Mouse (Mus musculus) large intestine, adult 2 months (tissue): Measurements from ENCODE around the gene Ahdc1. TPM values are rescaled to one million over a fixed set of nuclear protein-coding genes. Genes with fewer than 3 reads are reported as not detected.

Source experiments
- DNase-seq: peaks from one replicate; pipeline ENCODE4 v3.0.0-alpha.2; 2012; ENCODE audit warnings: low read depth, low spot score
- WGBS: fragments of 180-500 bp; shearing (Covaris S2); methylation state at CpG from one replicate; pipeline ENCODE4 v1.1.7; 2018; 5-methylcytosine and 5-hydroxymethylcytosine counted together
- polyA plus RNA-seq: library from polyadenylated mRNA; depleted of rRNA; stranded (reverse); fragments of >200 nt; gene quantifications from 2 replicates; pipeline ENCODE4 v1.2.3, GENCODE M21; 2012

Gene Ahdc1
- polyA plus RNA-seq, 1 experiment: 9.5 TPM

DNA sequence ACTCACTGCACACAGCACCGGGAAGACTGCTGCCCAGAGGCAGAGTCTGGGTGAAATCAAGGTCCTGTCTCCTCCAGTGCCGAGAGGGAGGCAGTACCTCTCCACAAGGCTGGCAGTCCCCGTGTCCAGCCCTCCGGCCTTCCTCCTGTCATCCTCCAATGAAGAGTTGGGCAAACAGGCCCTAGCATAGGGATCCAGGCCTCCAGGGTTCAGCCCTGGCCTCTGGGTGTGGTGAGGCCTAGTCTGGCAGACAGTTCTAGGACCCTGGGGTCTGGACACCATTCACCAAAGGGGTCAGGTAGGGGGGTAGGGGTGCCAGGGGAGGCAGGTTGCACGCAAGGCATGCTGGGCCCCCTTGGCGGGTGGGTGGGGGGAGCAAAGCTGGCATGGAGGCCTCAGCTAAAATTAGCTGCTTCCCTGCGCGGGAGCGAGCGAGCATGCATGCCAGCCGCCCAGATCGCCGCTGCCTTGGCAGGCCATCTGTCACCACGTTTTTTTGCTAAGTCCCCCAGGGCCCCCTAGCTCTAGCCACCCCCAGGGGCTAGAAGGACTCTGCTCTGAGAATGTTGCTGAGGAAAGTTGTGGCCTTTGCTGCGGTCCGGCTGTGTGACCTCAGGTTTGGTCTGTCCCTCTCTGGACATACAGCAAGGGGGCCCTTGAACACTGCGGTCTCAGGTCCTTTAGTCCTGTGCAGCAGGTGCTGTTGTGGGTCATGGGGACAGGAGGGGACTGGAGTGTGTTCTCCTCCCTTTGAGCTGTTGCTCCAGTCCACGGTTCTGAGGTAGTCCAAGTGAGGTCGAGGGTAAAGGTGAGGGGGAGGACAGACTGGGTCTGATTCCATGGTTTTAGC lies 38.2 kb downstream of the Ahdc1 start:
- 69% methylated on average over 19 of the region's 19 CpGs for WGBS
- DNase-seq: no peak

DNA sequence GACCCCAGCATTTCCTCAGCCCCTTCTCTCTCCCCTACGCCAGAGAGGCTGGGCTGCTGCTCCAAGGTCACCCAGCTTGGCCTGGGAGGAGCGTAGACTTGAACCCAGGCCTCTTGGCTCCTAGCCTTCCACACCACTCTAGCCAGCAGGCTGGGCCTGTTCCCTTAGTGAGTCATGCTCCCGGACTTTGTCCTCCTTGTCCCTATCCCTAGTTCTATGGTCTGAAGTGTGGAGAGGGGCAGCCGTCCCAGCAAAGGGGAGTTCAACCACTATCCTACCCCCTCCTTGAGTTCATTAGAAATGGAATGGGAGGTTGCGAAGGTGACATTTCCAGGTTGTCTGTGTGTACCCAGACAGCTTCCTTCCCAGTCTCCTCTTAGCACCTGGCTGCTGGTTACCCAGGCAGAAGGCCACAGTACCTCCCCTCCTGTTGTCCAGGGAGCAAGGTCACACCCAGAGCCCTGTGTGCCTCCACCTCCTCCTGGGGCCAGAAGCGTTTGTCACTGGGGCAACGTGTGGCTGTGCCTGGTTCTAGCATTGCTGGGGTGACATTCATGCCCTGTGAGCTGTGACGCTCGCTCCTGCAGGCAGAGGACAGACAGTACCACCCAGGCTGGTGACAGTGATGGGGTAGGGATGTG lies 39.3 kb downstream of the Ahdc1 start:
- peak; percentile 56 for DNase-seq
- WGBS: 41% methylated on average over 9 of the region's 9 CpGs

DNA sequence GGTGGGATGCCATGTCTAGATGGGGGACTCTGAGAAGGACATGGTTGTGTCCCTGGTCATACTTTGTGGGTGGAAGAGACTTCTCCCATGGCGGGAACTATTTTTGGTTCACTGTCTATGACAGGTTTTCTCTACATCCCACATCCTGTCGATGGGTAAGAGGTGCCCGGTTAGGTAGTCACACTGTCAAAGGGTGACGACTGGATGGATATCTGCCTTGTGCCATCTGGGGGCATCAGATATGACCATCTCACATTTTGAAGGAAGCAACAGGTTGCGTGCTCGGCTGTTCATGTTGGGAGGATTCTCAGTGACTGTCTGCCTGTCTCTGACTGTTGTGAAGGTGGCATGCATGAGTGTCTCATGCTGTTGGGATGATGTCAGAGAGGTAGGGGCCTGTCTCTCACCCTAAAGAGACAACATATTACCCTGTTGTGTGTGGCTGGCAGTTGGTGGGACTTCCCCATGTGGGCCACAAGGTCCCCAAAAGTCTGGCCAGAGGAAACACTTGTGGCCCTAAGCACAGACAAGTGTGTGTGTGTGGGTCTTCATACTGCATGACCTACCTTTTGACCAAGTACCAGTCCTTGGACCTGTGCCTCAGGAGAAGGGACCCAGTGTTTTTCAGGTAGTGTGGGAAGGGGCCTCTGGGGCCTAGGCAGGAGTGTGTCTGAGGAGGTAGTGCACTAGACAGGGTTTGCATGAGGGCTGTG lies 39.9 kb downstream of the Ahdc1 start:
- 87% methylated on average over 6 of the region's 6 CpGs for WGBS
- DNase-seq: no peak

DNA sequence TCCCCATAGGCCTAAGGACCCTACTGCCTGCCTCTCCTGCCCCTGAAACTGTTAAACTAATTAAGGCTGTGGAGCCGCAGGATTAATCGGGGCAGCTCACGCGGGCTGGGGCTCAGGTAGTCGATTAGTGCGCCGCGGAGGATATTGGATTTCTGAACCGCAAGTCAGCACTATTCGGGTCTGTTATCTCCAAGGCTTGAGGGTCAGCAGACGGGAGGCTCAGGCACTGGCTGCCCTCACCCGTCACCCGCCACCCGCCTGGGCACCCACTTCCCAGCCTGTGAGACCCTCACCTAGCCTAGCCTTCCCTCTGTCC lies 40.4 kb downstream of the Ahdc1 start:
- WGBS: 82% methylated on average over 14 of the region's 14 CpGs
- DNase-seq: no peak

DNA sequence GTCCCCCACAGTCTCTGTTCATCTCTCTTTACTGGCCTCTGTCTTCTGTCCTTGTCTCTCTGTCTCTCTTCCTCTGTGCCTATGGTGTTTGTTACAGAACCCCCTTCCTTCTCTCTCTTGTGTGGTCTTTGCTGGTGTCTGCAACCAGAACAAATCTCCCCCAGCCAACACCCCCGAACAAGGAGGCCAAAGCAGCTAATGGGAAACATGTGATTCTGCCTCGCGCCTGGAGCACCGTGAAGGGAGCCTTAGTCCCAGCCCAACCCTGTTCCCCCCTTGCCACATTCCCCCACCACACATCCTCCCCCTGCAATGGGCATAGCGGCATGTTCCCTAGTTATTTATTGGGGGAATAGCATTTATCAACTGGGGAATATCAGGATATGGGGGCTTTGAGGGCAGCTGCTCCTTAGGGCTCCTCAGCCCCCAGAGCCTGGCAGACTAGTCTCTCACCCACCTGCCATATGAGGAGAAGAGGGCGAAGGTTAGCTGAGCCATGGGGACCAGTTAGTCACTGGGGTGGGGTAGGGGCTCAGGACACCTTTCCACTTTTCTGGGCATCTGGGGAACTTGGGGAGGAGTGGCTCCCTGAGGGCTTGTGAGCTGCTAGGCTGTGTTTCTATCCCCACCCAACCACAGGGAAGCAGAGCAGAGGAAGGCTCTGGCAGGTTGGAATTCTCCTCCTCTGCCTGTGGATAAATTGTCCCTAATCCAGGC lies 41.1 kb downstream of the Ahdc1 start:
- 57% methylated on average over 6 of the region's 6 CpGs for WGBS

DNA sequence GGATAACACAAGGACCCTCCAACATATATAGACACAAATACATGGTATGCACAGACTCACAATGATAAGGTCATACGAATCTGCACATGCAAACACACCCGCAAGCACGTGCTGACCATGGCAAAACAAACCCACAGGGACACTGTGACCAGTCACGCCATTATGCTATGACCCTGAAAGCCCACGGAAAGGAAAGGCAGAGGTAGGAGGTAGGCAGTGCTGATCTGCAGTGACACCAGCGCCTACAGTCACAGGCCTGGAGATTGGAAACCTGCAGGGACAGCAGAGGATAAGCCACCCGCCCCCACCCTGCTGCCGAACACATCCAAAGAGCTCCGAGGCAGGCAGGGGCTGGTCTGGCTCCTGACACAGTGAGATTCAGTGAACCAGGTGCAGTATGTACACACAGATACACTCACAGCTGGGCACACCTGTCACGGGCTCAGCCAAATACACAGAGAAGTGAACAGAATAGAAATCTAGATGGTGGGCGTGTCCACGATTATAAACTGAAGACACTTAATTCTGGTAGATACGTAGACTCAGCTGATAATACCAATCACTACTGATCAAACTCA lies 42.0 kb downstream of the Ahdc1 start:
- no peak for DNase-seq
- 38% methylated on average over 13 of the region's 13 CpGs for WGBS

More for the DNA sequence above, 41.1 kb downstream of the Ahdc1 start:
- DNase-seq: no peak

DNA sequence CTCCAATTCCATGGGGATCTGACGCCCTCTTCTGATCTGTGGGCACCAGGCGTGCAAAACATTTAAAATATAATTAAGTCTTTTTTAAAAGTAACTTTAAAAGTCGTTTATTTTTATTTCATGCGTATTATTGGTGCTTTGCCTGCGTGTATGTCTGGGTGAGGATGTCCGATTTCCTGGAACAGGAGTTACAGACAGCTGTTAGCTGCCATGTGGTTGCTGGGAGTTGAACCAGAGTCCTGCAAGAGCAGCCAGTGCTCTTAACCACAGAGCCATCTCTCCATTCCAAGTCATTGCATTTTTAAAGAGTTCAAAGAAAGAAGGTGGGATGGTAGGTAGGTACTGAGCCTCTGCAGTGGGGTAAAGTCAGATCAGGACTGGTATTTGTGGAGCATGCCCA lies 43.5 kb downstream of the Ahdc1 start:
- no peak for DNase-seq
- 74% methylated on average over 6 of the region's 6 CpGs for WGBS

DNA sequence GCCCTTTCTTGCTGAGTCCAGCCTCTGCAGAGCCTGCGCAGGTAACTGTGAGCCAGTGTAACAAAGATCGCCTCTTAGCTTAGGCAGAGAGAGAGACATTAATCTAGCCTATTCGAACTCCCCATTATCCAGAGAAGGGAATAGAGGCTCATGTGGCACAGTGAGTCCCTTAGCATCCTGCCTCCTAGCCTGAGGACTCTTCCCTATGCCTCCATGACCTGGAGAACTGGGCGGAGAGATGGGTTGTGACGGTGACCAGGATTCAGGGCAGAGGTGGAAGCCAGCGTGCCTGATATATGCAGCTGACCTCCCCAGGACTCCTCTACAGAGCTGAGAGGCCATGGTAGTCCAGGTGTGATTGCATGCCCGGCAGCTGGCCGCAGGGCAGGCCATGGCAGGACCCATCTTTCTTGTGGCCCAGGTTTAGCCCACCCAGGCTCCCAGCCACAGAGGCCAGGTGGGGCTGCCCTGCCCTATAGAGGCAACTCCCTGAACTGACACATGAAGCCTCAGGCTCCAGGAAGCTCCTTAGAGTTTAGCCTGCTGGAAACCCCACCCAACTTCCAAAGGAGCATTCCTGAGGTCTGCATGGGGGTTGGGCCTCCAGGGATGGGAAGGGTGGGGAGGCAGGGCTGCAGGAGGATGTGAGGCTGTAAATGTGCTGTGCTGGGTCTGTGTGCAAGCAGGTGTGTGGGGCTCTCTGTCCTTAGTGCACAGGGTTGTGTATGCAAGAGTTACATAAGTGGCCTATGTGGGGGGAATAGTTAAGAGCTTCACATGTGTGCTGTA lies 44.3 kb downstream of the Ahdc1 start:
- 51% methylated on average over 8 of the region's 8 CpGs for WGBS
- DNase-seq: no peak

DNA sequence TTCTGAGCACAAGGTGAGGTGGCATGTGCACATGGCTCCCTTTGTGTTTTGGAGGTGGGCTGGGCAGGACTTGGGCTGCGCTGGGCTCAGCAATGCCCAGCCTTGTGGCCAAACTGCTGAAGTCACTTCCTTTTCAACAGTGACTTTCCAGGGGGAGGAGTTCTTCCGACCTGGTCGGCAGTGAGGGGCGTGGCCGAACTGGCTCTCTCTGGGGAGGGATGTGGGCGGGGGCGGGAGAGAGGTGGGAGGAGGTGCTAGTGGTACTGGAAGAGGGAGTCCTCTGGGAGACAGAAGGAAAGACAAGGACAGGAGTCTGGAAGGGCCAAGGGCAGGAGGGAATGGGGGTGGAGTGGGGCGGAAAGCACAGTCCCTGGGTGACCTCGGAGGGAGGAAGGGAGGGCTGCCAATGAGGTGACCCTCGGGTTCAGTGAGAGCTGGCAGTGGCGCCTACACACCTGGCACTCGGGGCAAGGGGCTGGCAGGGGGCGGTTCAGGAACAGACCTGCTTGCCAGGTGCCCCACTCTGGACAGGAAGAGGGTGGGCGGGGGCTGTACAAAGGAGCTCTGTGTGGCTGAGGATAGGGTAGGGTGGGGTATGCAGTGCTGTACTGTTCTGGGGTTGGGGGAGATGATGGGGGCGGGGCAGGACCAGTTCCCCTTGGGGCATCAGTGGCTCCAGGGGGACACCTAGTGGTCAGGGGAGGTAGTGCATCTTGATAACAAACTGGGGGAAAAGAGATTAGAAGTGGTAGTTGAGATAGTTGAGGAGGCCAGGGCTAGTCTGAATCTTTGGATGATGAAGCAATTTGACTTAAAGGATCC lies 45.2 kb downstream of the Ahdc1 start:
- WGBS: 2% methylated on average over 15 of the region's 15 CpGs

DNA sequence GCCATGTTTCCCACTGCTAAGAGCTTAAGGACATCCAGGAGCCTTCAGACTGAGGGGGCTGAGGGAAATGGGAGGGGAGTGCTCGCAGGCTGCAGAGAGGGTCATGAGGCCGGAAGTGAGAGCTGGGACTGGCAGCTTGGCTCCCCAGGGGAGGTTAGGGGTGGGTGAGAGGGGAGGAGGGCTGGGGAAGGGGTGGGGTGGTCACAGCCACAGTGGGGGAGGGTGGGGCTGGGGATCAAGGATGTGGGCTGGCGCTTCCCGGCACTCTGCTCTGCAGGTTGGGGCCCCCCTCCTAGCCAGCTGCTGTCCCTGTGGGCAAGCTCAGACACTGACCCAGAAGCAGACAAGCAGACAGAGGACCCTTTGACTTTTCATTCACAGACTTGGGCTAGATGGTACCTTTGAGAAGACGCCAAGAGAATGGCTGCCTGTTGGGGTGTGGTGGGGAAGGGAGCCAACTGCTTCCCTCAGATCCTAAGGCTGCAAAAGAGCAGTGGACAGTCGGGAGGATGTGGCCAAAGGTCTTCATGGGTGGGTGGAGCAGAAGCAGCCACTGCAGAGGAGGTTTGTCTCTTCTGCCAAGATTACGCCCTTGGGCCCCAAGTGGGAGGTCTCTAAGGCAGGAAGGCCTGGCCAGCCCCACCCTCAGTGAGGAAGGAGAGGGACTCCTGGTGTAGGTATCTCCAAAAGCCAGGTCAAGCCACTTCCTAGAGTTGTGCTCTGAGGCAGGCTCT lies 46.5 kb downstream of the Ahdc1 start:
- WGBS: 4% methylated on average over 7 of the region's 7 CpGs
- DNase-seq: peak; percentile 85

More for the DNA sequence above, 45.2 kb downstream of the Ahdc1 start:
- no peak for DNase-seq

DNA sequence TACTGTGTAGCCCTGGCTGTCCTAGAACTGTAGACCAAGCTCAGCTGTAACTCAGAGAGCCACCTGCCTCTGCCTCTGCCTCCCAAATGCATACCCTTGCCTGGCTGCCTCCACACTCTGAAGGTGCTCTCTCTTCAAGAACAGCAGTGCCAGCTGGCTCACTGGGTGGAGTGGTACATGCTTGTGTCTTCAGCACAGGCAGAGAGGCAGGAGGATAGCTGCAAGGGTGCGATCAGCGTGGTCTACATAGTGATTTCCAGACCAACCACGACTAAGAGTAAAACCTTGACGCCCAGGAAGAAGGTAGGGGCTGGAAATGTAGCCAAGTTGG lies 47.0 kb downstream of the Ahdc1 start:
- 43% methylated on average over 4 of the region's 4 CpGs for WGBS
- DNase-seq: no peak

DNA sequence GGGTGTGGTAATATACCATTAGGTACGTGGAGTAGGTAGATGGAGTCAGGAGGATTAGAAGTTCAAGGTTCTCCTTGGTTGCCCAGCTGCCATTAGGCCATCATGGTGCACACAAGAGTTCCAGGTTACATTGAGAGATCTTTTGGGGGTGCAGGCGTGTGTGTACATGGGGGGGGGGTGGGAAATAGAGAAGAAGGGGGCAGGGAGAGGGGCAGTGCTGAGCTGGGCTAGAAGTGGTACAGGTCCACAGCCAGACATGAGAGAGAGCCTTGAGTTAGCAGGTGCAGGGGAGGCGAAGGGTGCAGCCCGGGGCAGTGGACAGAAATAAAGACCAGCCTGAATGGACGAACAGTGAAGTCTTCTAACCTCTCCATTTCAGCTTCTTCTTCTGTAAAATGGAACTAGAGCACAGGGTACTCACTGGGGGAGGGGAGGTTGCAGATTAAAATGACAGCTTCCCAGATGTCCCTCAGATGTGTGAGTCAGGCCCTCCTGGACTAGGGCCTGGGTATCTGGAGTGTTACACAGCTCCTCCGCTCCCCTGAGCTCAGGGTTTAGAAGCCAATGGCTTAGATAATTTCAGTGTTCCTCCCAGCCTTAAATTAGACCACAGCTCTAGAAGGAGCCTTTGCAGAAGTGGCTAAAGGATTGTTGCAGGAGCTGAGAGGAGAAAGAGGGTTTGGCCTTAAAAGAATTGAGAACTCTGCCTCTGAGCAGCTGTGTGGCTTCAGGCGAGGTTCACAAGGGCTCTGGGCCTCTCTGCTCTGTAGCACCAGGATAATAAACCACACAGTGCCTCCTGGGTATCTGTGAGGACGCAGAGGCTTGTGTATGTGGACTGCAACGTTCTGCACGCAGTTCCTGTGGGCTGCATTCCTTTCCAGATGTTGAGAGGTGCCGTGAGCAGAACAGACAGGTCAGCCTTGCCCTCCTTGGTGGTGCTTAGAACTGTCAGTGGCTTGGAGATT lies 47.7 kb downstream of the Ahdc1 start:
- 63% methylated on average over 11 of the region's 11 CpGs for WGBS

DNA sequence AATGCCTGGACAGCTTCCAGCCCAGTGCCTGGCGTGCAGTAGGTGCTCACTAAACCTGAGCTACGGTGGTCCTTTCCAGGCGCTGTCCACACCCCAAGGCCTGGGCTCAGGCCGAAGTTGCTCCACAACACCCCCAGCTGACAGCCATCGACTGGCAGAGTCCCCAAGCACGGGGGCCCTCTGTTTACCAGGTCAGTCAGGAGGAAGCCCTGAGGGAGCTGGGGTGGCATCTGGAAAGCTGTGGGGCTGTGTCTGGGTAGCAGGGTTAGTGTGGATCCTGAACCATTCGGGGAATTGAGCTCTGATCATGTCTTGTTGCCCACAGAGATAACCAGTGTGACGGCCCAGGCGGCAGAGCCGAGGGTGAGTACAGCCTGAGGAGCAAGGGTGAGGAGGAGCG lies 49.6 kb downstream of the Ahdc1 start:
- 89% methylated on average over 11 of the region's 11 CpGs for WGBS

More for the DNA sequence above, 47.7 kb downstream of the Ahdc1 start:
- no peak for DNase-seq

DNA sequence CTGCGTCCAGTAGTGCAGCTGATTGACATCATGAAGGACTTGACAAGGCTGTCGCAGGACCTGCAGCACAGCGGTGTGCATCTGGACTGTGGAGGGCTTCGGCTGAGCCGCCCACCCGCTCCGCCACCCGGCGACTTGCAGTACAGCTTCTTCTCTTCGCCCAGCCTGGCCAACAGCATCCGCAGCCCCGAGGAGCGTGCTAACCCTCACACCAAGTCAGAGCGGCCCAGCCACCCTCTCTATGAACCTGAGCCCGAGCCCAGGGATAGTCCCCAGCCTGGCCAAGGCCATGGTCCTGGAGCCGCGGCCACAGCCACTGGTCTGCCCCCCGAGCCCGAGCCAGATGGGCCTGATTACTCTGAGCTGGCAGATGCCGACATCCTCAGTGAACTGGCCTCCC lies 50.7 kb downstream of the Ahdc1 start:
- 95% methylated on average over 20 of the region's 20 CpGs for WGBS
- no peak for DNase-seq

More for the DNA sequence above, 49.6 kb downstream of the Ahdc1 start:
- DNase-seq: no peak

DNA sequence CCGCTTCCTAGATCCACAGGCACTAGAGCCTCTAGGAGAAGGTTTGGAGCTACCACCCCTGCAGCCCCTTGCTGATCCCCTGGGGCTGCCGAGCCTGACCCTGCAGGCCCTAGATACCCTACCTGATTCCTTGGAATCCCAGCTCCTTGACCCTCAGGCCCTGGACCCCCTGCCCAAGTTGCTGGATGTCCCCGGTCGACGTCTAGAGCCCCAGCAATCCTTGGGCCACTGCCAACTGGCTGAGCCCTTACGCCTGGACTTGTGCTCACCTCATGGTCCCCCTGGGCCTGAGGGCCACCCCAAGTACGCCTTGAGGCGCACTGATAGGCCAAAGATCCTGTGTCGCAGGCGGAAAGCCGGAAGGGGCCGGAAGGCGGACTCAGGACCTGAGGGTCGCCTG lies 51.2 kb downstream of the Ahdc1 start:
- WGBS: 93% methylated on average over 14 of the region's 14 CpGs
- DNase-seq: no peak

DNA sequence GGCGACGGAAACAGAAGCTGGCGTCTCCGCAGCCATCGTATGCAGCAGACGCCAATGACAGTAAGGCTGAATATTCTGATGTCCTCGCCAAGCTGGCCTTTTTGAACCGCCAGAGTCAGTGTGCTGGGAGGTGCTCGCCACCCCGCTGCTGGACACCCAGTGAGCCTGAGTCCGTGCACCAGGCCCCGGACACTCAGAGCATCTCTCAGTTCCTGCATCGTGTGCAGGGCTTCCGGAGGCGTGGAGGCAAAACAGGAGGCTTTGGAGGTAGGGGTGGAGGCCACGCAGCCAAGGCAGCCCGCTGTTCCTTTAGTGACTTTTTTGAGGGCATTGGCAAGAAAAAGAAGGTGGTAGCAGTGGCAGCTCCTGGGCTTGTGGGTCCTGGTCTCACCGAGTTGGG lies 52.1 kb downstream of the Ahdc1 start:
- WGBS: 96% methylated on average over 18 of the region's 18 CpGs
- no peak for DNase-seq

DNA sequence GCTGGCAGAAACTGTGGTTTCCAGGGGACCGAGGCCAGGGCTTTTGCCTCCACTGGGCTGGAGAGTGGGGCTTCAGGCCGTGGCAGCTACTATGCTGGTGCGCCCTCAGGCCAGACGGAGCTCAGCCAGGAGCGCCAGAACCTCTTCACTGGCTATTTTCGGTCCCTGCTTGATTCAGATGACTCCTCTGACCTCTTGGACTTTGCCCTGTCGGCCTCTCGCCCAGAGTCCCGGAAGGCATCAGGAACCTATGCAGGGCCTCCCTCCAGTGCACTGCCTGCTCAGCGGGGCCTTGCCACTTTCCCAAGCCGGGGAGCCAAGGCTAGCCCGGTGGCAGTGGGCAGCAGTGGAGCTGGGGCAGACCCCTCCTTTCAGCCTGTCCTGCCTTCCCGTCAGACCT lies 52.7 kb downstream of the Ahdc1 start:
- DNase-seq: no peak
- WGBS: 59% methylated on average over 13 of the region's 13 CpGs
